Mouse (Mus musculus) macrophage (primary cell): Measurements from ENCODE around the gene Col6a6. TPM values are rescaled to one million over a fixed set of nuclear protein-coding genes. Genes with fewer than 3 reads are reported as not detected.

Experiments used
- H3K27ac ChIP-seq: fragments of 350-480 bp; formaldehyde crosslinking; 2 replicates; pipeline ENCODE4 v1.9.0; 2021
- H3K36me3 ChIP-seq: fragments of 350-480 bp; formaldehyde crosslinking; 2 replicates; pipeline ENCODE4 v1.9.0; 2021; ENCODE audit errors: inconsistent target
- H3K4me3 ChIP-seq: fragments of 350-480 bp; formaldehyde crosslinking; 2 replicates; pipeline ENCODE4 v1.9.0; 2021; ENCODE audit errors: inconsistent target
- H3K79me2 ChIP-seq: fragments of 350-480 bp; formaldehyde crosslinking; 2 replicates; pipeline ENCODE4 v1.9.0; 2021; ENCODE audit errors: inconsistent target
- WGBS: methylation state at CpG from one replicate; pipeline ENCODE4 v1.1.7; 2026; ENCODE audit warnings: inconsistent platforms; ENCODE audit not compliant: missing documents; 5-methylcytosine and 5-hydroxymethylcytosine counted together
- polyA plus RNA-seq: library from polyadenylated mRNA; stranded (reverse); fragments of 250-400 nt; gene quantifications from 3 replicates; pipeline ENCODE4 v1.2.4, GENCODE M21; 2018; ENCODE audit warnings: inconsistent platforms

Col6a6 gene
- polyA plus RNA-seq, 1 experiment from 2014 or later, result not detected

- no peak overlapping the region for H3K4me3 ChIP-seq
- H3K36me3 ChIP-seq, result no peaks in the 10 kb centered on the region
- no peaks in the 10 kb centered on the region for H3K79me2 ChIP-seq
- H3K27ac ChIP-seq, result no peak overlapping the region
- WGBS, result 24% methylated on average over 8 of the region's 8 CpGs
These were observed 90.5 kb downstream of the Col6a6 start for GRCm38 (mm10) chr9:105737448-105737847.

- H3K4me3 ChIP-seq, result no peak overlapping the region
- no peaks in the 10 kb centered on the region for H3K79me2 ChIP-seq
- no peaks in the 10 kb centered on the region for H3K36me3 ChIP-seq
- no peak overlapping the region for H3K27ac ChIP-seq
- 93% methylated on average over 5 of the region's 5 CpGs for WGBS
These were observed 92.8 kb downstream of the Col6a6 start for GRCm38 (mm10) chr9:105735195-105735594.

GRCm38 (mm10) chr9:105734651-105735050 lies 93.3 kb downstream of the Col6a6 start:
- Histone ChIP-seq H3K36me3 (no peaks in the 10 kb centered on the region), H3K27ac (no peak overlapping the region), H3K79me2 (no peaks in the 10 kb centered on the region), H3K4me3 (no peak overlapping the region)
- 79% methylated on average over 2 of the region's 2 CpGs for WGBS

GRCm38 (mm10) chr9:105731976-105732375 lies 96.0 kb downstream of the Col6a6 start:
- H3K4me3 ChIP-seq, result no peak overlapping the region
- H3K27ac ChIP-seq, result no peak overlapping the region
- H3K36me3 ChIP-seq, result no peaks in the 10 kb centered on the region
- H3K79me2 ChIP-seq, result no peaks in the 10 kb centered on the region
- 77% methylated on average over 7 of the region's 7 CpGs for WGBS

GRCm38 (mm10) chr9:105720430-105720829 lies 107.5 kb downstream of the Col6a6 start:
- no peak overlapping the region for H3K27ac ChIP-seq
- 94% methylated on average over 4 of the region's 4 CpGs for WGBS

GRCm38 (mm10) chr9:105719851-105720395 lies 108.0 kb downstream of the Col6a6 start:
- Histone ChIP-seq H3K36me3 (no peaks in the 10 kb centered on the region), H3K27ac (no peak overlapping the region), H3K4me3 (no peak overlapping the region), H3K79me2 (no peaks in the 10 kb centered on the region)
- WGBS, result 58% methylated on average over 4 of the region's 5 CpGs

More at GRCm38 (mm10) chr9:105720430-105720829, 107.5 kb downstream of the Col6a6 start:
- no peaks in the 10 kb centered on the region for H3K79me2 ChIP-seq
- no peaks in the 10 kb centered on the region for H3K36me3 ChIP-seq
- H3K4me3 ChIP-seq, result no peak overlapping the region

- H3K4me3 ChIP-seq, result no peak overlapping the region
- WGBS, result 88% methylated on average over 7 of the region's 7 CpGs
- H3K79me2 ChIP-seq, result no peaks in the 10 kb centered on the region
- H3K36me3 ChIP-seq, result no peaks in the 10 kb centered on the region
- H3K27ac ChIP-seq, result no peak overlapping the region
These were observed 108.6 kb downstream of the Col6a6 start for GRCm38 (mm10) chr9:105719367-105719766.

- Histone ChIP-seq H3K4me3 (no peak overlapping the region), H3K79me2 (no peaks in the 10 kb centered on the region), H3K36me3 (no peaks in the 10 kb centered on the region), H3K27ac (no peak overlapping the region)
- WGBS, result 97% methylated on average over 3 of the region's 3 CpGs
These were observed 115.9 kb downstream of the Col6a6 start for GRCm38 (mm10) chr9:105712049-105712448.

GRCm38 (mm10) chr9:105705011-105705410 lies 122.9 kb downstream of the Col6a6 start:
- Histone ChIP-seq H3K79me2 (no peaks in the 10 kb centered on the region), H3K4me3 (no peak overlapping the region), H3K36me3 (no peaks in the 10 kb centered on the region), H3K27ac (no peak overlapping the region)
- 100% methylated on average over 1 of the region's 1 CpGs for WGBS

- 91% methylated on average over 16 of the region's 16 CpGs for WGBS
- no peak overlapping the region for H3K4me3 ChIP-seq
- H3K79me2 ChIP-seq, result no peaks in the 10 kb centered on the region
- H3K27ac ChIP-seq, result no peak overlapping the region
- H3K36me3 ChIP-seq, result no peaks in the 10 kb centered on the region
These were observed 123.6 kb downstream of the Col6a6 start for GRCm38 (mm10) chr9:105704226-105704932.

GRCm38 (mm10) chr9:105701966-105702365 lies 126.0 kb downstream of the Col6a6 start:
- WGBS, result 90% methylated on average over 9 of the region's 9 CpGs
- no peaks in the 10 kb centered on the region for H3K79me2 ChIP-seq
- H3K27ac ChIP-seq, result no peak overlapping the region
- H3K4me3 ChIP-seq, result no peak overlapping the region
- no peaks in the 10 kb centered on the region for H3K36me3 ChIP-seq

GRCm38 (mm10) chr9:105700702-105701101 lies 127.3 kb downstream of the Col6a6 start:
- H3K36me3 ChIP-seq, result no peaks in the 10 kb centered on the region
- no peak overlapping the region for H3K4me3 ChIP-seq
- no peak overlapping the region for H3K27ac ChIP-seq
- 81% methylated on average over 6 of the region's 6 CpGs for WGBS
- H3K79me2 ChIP-seq, result no peaks in the 10 kb centered on the region

GRCm38 (mm10) chr9:105697764-105698396 lies 130.1 kb downstream of the Col6a6 start:
- Histone ChIP-seq H3K36me3 (no peaks in the 10 kb centered on the region), H3K27ac (no peak overlapping the region), H3K4me3 (no peak overlapping the region), H3K79me2 (no peaks in the 10 kb centered on the region)
- WGBS, result 80% methylated on average over 9 of the region's 9 CpGs

GRCm38 (mm10) chr9:105696818-105697564 lies 131.0 kb downstream of the Col6a6 start:
- 82% methylated on average over 7 of the region's 7 CpGs for WGBS
- no peak overlapping the region for H3K27ac ChIP-seq
- no peaks in the 10 kb centered on the region for H3K36me3 ChIP-seq
- no peak overlapping the region for H3K4me3 ChIP-seq
- H3K79me2 ChIP-seq, result no peaks in the 10 kb centered on the region

GRCm38 (mm10) chr9:105693854-105694253 lies 134.1 kb downstream of the Col6a6 start:
- 6% methylated on average over 5 of the region's 5 CpGs for WGBS
- H3K36me3 ChIP-seq, result no peaks in the 10 kb centered on the region
- no peak overlapping the region for H3K27ac ChIP-seq
- H3K79me2 ChIP-seq, result no peaks in the 10 kb centered on the region
- no peak overlapping the region for H3K4me3 ChIP-seq
